ENCODE assay signal across 13 mouse cellular contexts in genomic region chr9:108110160-108110559, GRCm38 (mm10). TPM values are rescaled to one million over a fixed set of nuclear protein-coding genes. Genes with fewer than 3 reads are reported as not detected.
DNase-seq lines count a peak whose midpoint lies in the region; ATAC-seq and TF ChIP-seq lines count a peak whose summit lies in the region.
"Had no signal": no experiment of that assay in that cellular context is flagged by ENCODE, and none has a peak within 500 bp of the region (broad histone marks: within the 10 kb centered on the region; RNA-seq: fewer than 3 reads in every experiment).

No protein-coding gene starts in this region.

- no peak for ATAC-seq in heart, embryonic 16.5 days (replicated peaks; ENCODE audit: extremely low read depth, insufficient read depth, low FRiP score)
- ATAC-seq in limb, embryonic 12.5 days (ENCODE audit: insufficient number of reproducible peaks, insufficient read depth, low FRiP score, low TSS enrichment, low read depth) = no peak
- ATAC-seq in stomach, embryonic 15.5 days (ENCODE audit: insufficient read depth, low FRiP score, low read depth) = peak; percentile 44; the same call in 1 of the 2 replicates
- no peak for ATAC-seq in forebrain, postnatal 0 days
- ATAC-seq in megakaryocyte-erythroid progenitor cell, adult 5-6 weeks (replicated peaks; ENCODE audit: low FRiP score, low TSS enrichment, poor library complexity, severe bottlenecking) = no peak
- ATAC-seq: hindbrain, embryonic 16.5 days had no signal

- no peak for TF ChIP-seq POLR2A in thymus, adult 2 months (IDR thresholded peaks at IDR 0.05; ENCODE audit: control insufficient read depth, extremely low read depth, insufficient read depth, low read length, poor library complexity)

- peaks cover 3% of the 10 kb centered on the region; the same call in 1 of the 2 replicates for H3K9me3 ChIP-seq in heart, embryonic 16.5 days (replicated peaks; ENCODE audit: control insufficient read depth, low read length)
- H3K9me3 ChIP-seq in limb, embryonic 12.5 days = no peaks in the 10 kb centered on the region
- H3K9me3 ChIP-seq in stomach, embryonic 15.5 days = no peaks in the 10 kb centered on the region
- H3K9me3 ChIP-seq in forebrain, postnatal 0 days (ENCODE audit: low read length) = no peaks in the 10 kb centered on the region

- no peaks in the 10 kb centered on the region for H3K36me3 ChIP-seq in heart, embryonic 16.5 days (ENCODE audit: control insufficient read depth, insufficient read depth)
- H3K36me3 ChIP-seq in thymus, adult 2 months (ENCODE audit: control insufficient read depth, insufficient read depth, low read length) = no peaks in the 10 kb centered on the region
- no peaks in the 10 kb centered on the region for H3K36me3 ChIP-seq in limb, embryonic 12.5 days
- no peaks in the 10 kb centered on the region for H3K36me3 ChIP-seq in stomach, embryonic 15.5 days
- H3K36me3 ChIP-seq in forebrain, postnatal 0 days (ENCODE audit: insufficient read depth) = peaks cover 83% of the 10 kb centered on the region

- peaks cover 8% of the 10 kb centered on the region for H3K27me3 ChIP-seq in heart, embryonic 16.5 days (ENCODE audit: control insufficient read depth, insufficient read depth, low read length)
- no peaks in the 10 kb centered on the region for H3K27me3 ChIP-seq in thymus, adult 2 months (ENCODE audit: control insufficient read depth, insufficient read depth, low read length)
- peaks cover 44% of the 10 kb centered on the region for H3K27me3 ChIP-seq in limb, embryonic 12.5 days
- 0 out of 2 replicates have a peak, but pooled peaks cover 3% of the 10 kb centered on the region for H3K27me3 ChIP-seq in stomach, embryonic 15.5 days (replicated peaks)
- no peaks in the 10 kb centered on the region for H3K27me3 ChIP-seq in forebrain, postnatal 0 days (ENCODE audit: insufficient read depth, low read length)

- H3K9ac ChIP-seq in heart, embryonic 16.5 days (ENCODE audit: low read length) = no peak overlapping the region
- 0 out of 2 replicates have a peak overlapping the region, but pooled peaks have one; percentile 63 for H3K9ac ChIP-seq in limb, embryonic 12.5 days (replicated peaks)
- H3K9ac ChIP-seq in stomach, embryonic 15.5 days = no peak overlapping the region
- H3K9ac ChIP-seq in forebrain, postnatal 0 days = no peak overlapping the region
- H3K9ac ChIP-seq: liver, embryonic 14.5 days had no signal

- no peak overlapping the region for H3K27ac ChIP-seq in heart, embryonic 16.5 days (ENCODE audit: low read length)
- no peak overlapping the region for H3K27ac ChIP-seq in thymus, adult 2 months (ENCODE audit: control insufficient read depth, insufficient read depth, low read length)
- H3K27ac ChIP-seq in limb, embryonic 12.5 days = no peak overlapping the region
- no peak overlapping the region for H3K27ac ChIP-seq in stomach, embryonic 15.5 days
- H3K27ac ChIP-seq in forebrain, postnatal 0 days (ENCODE audit: low read depth, low read length) = no peak overlapping the region
- H3K27ac ChIP-seq: liver, embryonic 14.5 days had no signal

- H3K4me2 ChIP-seq in heart, embryonic 16.5 days (ENCODE audit: low read depth, low read length) = peak overlapping the region; percentile 70
- H3K4me2 ChIP-seq in limb, embryonic 12.5 days = peak overlapping the region; percentile 65; the same call in 1 of the 2 replicates
- H3K4me2 ChIP-seq in stomach, embryonic 15.5 days = peak overlapping the region; percentile 82
- H3K4me2 ChIP-seq in forebrain, postnatal 0 days (ENCODE audit: low read depth) = no peak overlapping the region

- no peak for DNase-seq in heart, postnatal 10 days
- no peak for DNase-seq in thymus, adult 2 months
- DNase-seq in thymus, adult 18-20 months = no peak
- no peak for DNase-seq in forebrain, postnatal 0 days

- peaks cover 9% of the 10 kb centered on the region for H3K4me1 ChIP-seq in heart, embryonic 16.5 days (ENCODE audit: control insufficient read depth, insufficient read depth, low read length)
- peaks cover 45% of the 10 kb centered on the region for H3K4me1 ChIP-seq in thymus, adult 2 months (replicated peaks; ENCODE audit: control insufficient read depth, insufficient read depth, low read length)
- H3K4me1 ChIP-seq in limb, embryonic 12.5 days (replicated peaks) = peaks cover 21% of the 10 kb centered on the region
- peaks cover 24% of the 10 kb centered on the region for H3K4me1 ChIP-seq in stomach, embryonic 15.5 days
- no peaks in the 10 kb centered on the region for H3K4me1 ChIP-seq in forebrain, postnatal 0 days (ENCODE audit: insufficient read depth)

- WGBS in heart, embryonic 16.5 days = 74% methylated on average over 16 of the region's 16 CpGs
- 37% methylated on average over 16 of the region's 16 CpGs for WGBS in thymus, adult 2 months
- WGBS in limb, embryonic 12.5 days = 90% methylated on average over 16 of the region's 16 CpGs
- 70% methylated on average over 16 of the region's 16 CpGs for WGBS in stomach, embryonic 15.5 days
- 94% methylated on average over 16 of the region's 16 CpGs for WGBS in forebrain, postnatal 0 days

- no peak for TF ChIP-seq CTCF in thymus, adult 2 months (IDR thresholded peaks at IDR 0.05; ENCODE audit: borderline replicate concordance, control insufficient read depth, extremely low read depth, insufficient read depth, low read length, poor library complexity)
- TF ChIP-seq CTCF in forebrain, postnatal 0 days (IDR thresholded peaks at IDR 0.05; ENCODE audit: low read depth) = no peak

- intact Hi-C loops in heart, postnatal 10 days (cut with DNase I) = no loop called here

- H3K4me3 ChIP-seq in heart, embryonic 16.5 days (ENCODE audit: low read length) = no peak overlapping the region; the same call in 1 of the 2 replicates
- H3K4me3 ChIP-seq in thymus, adult 2 months (ENCODE audit: control insufficient read depth, insufficient read depth, low read length) = peak overlapping the region; percentile 45
- H3K4me3 ChIP-seq in limb, embryonic 12.5 days (replicated peaks) = no peak overlapping the region
- H3K4me3 ChIP-seq in stomach, embryonic 15.5 days (replicated peaks) = peak overlapping the region; percentile 34
- H3K4me3 ChIP-seq in forebrain, postnatal 0 days (ENCODE audit: low read depth, low read length) = no peak overlapping the region
- H3K4me3 ChIP-seq: layer of hippocampus, adult 2 months had no signal

RNA-seq across cellular contexts. Expression of gene Apeh, which starts 15.8 kb away (rescaled TPM):
- polyA plus RNA-seq in heart, embryonic 16.5 days (2015; fragmentation: Nextera tagmentation; extraction: Ambion mirVana) = 54.5 and 57.0 TPM in 2 replicates
- total RNA-seq in heart, postnatal 10 days (2021) = 10 to 100 TPM; 44.6 to 53.1 TPM
- polyA plus RNA-seq in thymus, adult 2 months (2012; rRNA removed) = 131 and 163 TPM in 2 replicates
- polyA plus RNA-seq in limb, embryonic 12.5 days (2016; fragmentation: Nextera tagmentation; extraction: Ambion mirVana) = 56.9 and 57.9 TPM in 2 replicates
- polyA plus RNA-seq in stomach, embryonic 15.5 days (2015; fragmentation: Nextera tagmentation; extraction: Ambion mirVana) = 73.7 and 76.1 TPM in 2 replicates
- 24.5 and 27.9 TPM in 2 replicates for total RNA-seq in forebrain, postnatal 0 days (2014; rRNA removed)
- 28.2 and 30.0 TPM in 2 replicates for polyA plus RNA-seq in forebrain, postnatal 0 days (2015; fragmentation: Nextera tagmentation; extraction: Ambion mirVana)
- total RNA-seq in megakaryocyte-erythroid progenitor cell, adult 5-6 weeks (2014; fragmentation: Nextera tagmentation) = 162 and 202 TPM in 2 replicates
- 119 and 214 TPM in 2 replicates for total RNA-seq in megakaryocyte-erythroid progenitor cell, adult 5-6 weeks (2017)

RNA-seq across cellular contexts. Expression of gene Rnf123, which starts 27.0 kb away (rescaled TPM):
- polyA plus RNA-seq in heart, embryonic 16.5 days (2015; fragmentation: Nextera tagmentation; extraction: Ambion mirVana) = 31.3 and 34.7 TPM in 2 replicates
- total RNA-seq in heart, postnatal 10 days (2021) = 10 to 100 TPM; 62.5 to 83.1 TPM
- 221 and 246 TPM in 2 replicates for polyA plus RNA-seq in thymus, adult 2 months (2012; rRNA removed)
- polyA plus RNA-seq in limb, embryonic 12.5 days (2016; fragmentation: Nextera tagmentation; extraction: Ambion mirVana) = 30.5 and 38.0 TPM in 2 replicates
- 27.5 and 32.7 TPM in 2 replicates for polyA plus RNA-seq in stomach, embryonic 15.5 days (2015; fragmentation: Nextera tagmentation; extraction: Ambion mirVana)
- 32.0 and 35.8 TPM in 2 replicates for total RNA-seq in forebrain, postnatal 0 days (2014; rRNA removed)
- 25.4 and 37.0 TPM in 2 replicates for polyA plus RNA-seq in forebrain, postnatal 0 days (2015; fragmentation: Nextera tagmentation; extraction: Ambion mirVana)
- 140 and 141 TPM in 2 replicates for total RNA-seq in megakaryocyte-erythroid progenitor cell, adult 5-6 weeks (2014; fragmentation: Nextera tagmentation)
- 41.2 and 65.5 TPM in 2 replicates for total RNA-seq in megakaryocyte-erythroid progenitor cell, adult 5-6 weeks (2017)

RNA-seq across cellular contexts. Expression of gene Mst1, which starts 29.9 kb away (rescaled TPM):
- 0.44 and 0.53 TPM in 2 replicates for polyA plus RNA-seq in heart, embryonic 16.5 days (2015; fragmentation: Nextera tagmentation; extraction: Ambion mirVana)
- total RNA-seq in heart, postnatal 10 days (2021) = not detected
- 3.3 and 3.5 TPM in 2 replicates for polyA plus RNA-seq in thymus, adult 2 months (2012; rRNA removed)
- polyA plus RNA-seq in limb, embryonic 12.5 days (2016; fragmentation: Nextera tagmentation; extraction: Ambion mirVana) = 0.18 and 0.51 TPM in 2 replicates
- polyA plus RNA-seq in stomach, embryonic 15.5 days (2015; fragmentation: Nextera tagmentation; extraction: Ambion mirVana) = 5.2 and 7.9 TPM in 2 replicates
- total RNA-seq in forebrain, postnatal 0 days (2014; rRNA removed) = 0.10 TPM in 1 of 2 replicates, not detected in the other
- polyA plus RNA-seq in forebrain, postnatal 0 days (2015; fragmentation: Nextera tagmentation; extraction: Ambion mirVana) = not detected in 2 replicates
- not detected in 2 replicates for total RNA-seq in megakaryocyte-erythroid progenitor cell, adult 5-6 weeks (2014; fragmentation: Nextera tagmentation)
- 0.30 TPM in 1 of 2 replicates, not detected in the other for total RNA-seq in megakaryocyte-erythroid progenitor cell, adult 5-6 weeks (2017)
- total RNA-seq: gastrocnemius, adult 18-20 months; layer of hippocampus, adult 2 months; monocyte, adult 5-6 weeks had no signal
- polyA plus RNA-seq: hindbrain, embryonic 16.5 days had no signal

RNA-seq across cellular contexts. Expression of gene Amigo3, which starts 57.2 kb away (rescaled TPM):
- polyA plus RNA-seq in heart, embryonic 16.5 days (2015; fragmentation: Nextera tagmentation; extraction: Ambion mirVana) = 1.9 and 2.4 TPM in 2 replicates
- total RNA-seq in heart, postnatal 10 days (2021) = 1 to 10 TPM; 1.9 to 2.2 TPM
- 4.5 and 4.8 TPM in 2 replicates for polyA plus RNA-seq in thymus, adult 2 months (2012; rRNA removed)
- polyA plus RNA-seq in limb, embryonic 12.5 days (2016; fragmentation: Nextera tagmentation; extraction: Ambion mirVana) = 3.1 and 3.7 TPM in 2 replicates
- polyA plus RNA-seq in stomach, embryonic 15.5 days (2015; fragmentation: Nextera tagmentation; extraction: Ambion mirVana) = 3.5 and 3.6 TPM in 2 replicates
- total RNA-seq in forebrain, postnatal 0 days (2014; rRNA removed) = 2.9 and 3.4 TPM in 2 replicates
- polyA plus RNA-seq in forebrain, postnatal 0 days (2015; fragmentation: Nextera tagmentation; extraction: Ambion mirVana) = 1.4 and 1.5 TPM in 2 replicates
- 0.92 TPM in 1 of 2 replicates, not detected in the other for total RNA-seq in megakaryocyte-erythroid progenitor cell, adult 5-6 weeks (2014; fragmentation: Nextera tagmentation)
- total RNA-seq in megakaryocyte-erythroid progenitor cell, adult 5-6 weeks (2017) = 1.1 and 3.1 TPM in 2 replicates

Comparison
In these comparisons a context has a peak if more than half of its experiments do, and no peak if none do; other contexts are left out.
1. H3K4me3 ChIP-seq: peak in thymus, adult 2 months (single experiment) and stomach, embryonic 15.5 days (single experiment); none in heart, embryonic 16.5 days (single experiment), limb, embryonic 12.5 days (single experiment) and forebrain, postnatal 0 days (single experiment).